Mouse (Mus musculus) stomach, postnatal 0 days (tissue): ENCODE data around the gene Utp18.

Experiments used
- CTCF ChIP-seq: IDR thresholded peaks from 2 replicates; pipeline ENCODE4 v1.5.1; 2016; ENCODE audit warnings: antibody characterized with exemption, low read depth, mild to moderate bottlenecking, moderate library complexity
- EP300 ChIP-seq: optimal IDR thresholded peaks from 2 replicates; pipeline ENCODE3; 2016; ENCODE audit warnings: antibody characterized with exemption

DNA sequence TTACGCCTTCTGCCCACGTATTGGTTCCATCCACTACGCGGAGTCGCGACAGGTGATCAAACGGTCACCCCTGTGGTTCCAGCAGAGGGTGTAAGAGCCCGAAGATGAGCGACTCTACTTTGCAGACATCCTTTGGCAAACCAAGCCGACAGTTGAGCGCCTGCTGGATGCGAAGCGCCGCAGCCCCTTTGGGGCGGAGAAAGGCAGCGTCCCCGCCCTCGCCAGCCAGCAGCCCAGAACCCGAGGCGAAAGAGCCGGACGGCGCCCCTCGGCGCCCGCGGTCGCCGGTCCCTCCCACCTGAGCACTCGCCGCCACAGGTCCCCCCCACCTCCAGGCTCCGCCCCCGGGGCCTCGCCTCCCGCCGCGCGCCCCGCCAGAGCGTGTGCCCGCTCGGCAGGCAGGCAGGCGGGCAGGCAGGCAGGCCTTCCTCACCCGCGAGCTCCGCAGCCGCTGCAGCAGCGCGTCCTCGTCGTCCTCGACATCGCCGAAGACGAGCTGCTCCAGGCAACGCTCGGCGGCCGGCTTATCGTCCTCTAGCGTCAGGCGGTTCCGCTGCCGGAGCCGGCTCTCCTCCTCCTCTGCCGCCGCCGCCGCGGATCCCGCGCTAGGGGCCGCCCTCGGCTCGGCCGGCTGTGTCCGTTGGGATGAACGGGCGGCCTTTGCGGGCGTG, 530 bp downstream of the Utp18 start:
- TF ChIP-seq CTCF: peak; percentile 54
- no peak for TF ChIP-seq EP300
